Mouse (Mus musculus) heart, postnatal 0 days (tissue): Measurements from ENCODE around the gene Mybl2. TPM values are rescaled to one million over a fixed set of nuclear protein-coding genes. Genes with fewer than 3 reads are reported as not detected.
"Not testable (repeated sequence)": the region's sequence is repeated elsewhere in the genome, so short reads cannot be mapped to it uniquely, and the experiment has no call there.

Experiments
- ATAC-seq: fragments of 200-750 bp; cut with Nextera tagmentation; 2 replicates; pipeline ENCODE4 v1.8.0; 2017; ENCODE audit warnings: low read depth, moderate number of reproducible peaks, moderate library complexity; ENCODE audit not compliant: insufficient read depth
- DNase-seq: peaks from one replicate; pipeline ENCODE4 v3.0.0-alpha.2; 2016; ENCODE audit warnings: low spot score
- H3K27ac ChIP-seq: fragments of 300-500 bp; sonication (generic); 2 replicates; pipeline ENCODE4 v1.5.1; 2014; ENCODE audit warnings: low read depth, mild to moderate bottlenecking
- H3K27me3 ChIP-seq: fragments of 300-500 bp; sonication (generic); 2 replicates; pipeline ENCODE4 v1.6.1; 2014; ENCODE audit warnings: low read length, mixed read lengths; ENCODE audit not compliant: control insufficient read depth, insufficient read depth
- H3K36me3 ChIP-seq: fragments of 300-500 bp; sonication (generic); replicated peaks from 2 replicates; pipeline ENCODE4 v1.6.1; 2014; ENCODE audit warnings: low read length, mixed read lengths; ENCODE audit not compliant: control insufficient read depth, insufficient read depth
- H3K4me1 ChIP-seq: fragments of 300-500 bp; sonication (generic); 2 replicates; pipeline ENCODE4 v1.6.1; 2014; ENCODE audit warnings: antibody characterized with exemption; ENCODE audit not compliant: control insufficient read depth, insufficient read depth
- H3K4me2 ChIP-seq: fragments of 300-500 bp; sonication (generic); 2 replicates; pipeline ENCODE4 v1.6.1; 2014; ENCODE audit warnings: low read depth, mild to moderate bottlenecking, low read length, moderate library complexity
- H3K4me3 ChIP-seq: fragments of 300-500 bp; sonication (generic); 2 replicates; pipeline ENCODE4 v1.5.1; 2014; ENCODE audit warnings: low read depth, low read length
- H3K9ac ChIP-seq: fragments of 300-500 bp; sonication (generic); replicated peaks from 2 replicates; pipeline ENCODE4 v1.6.1; 2014; ENCODE audit warnings: low read depth, low read length, mixed read lengths
- H3K9me3 ChIP-seq: fragments of 300-500 bp; sonication (generic); replicated peaks from 2 replicates; pipeline ENCODE4 v1.6.1; 2016; ENCODE audit warnings: low read length; ENCODE audit not compliant: control insufficient read depth
- CTCF ChIP-seq: IDR thresholded peaks from 2 replicates; pipeline ENCODE4 v1.5.1; 2016; ENCODE audit warnings: antibody characterized with exemption, control low read depth, low read depth
- EP300 ChIP-seq: IDR thresholded peaks from 2 replicates; pipeline ENCODE4 v1.6.1; 2016; ENCODE audit warnings: antibody characterized with exemption, low read depth
- WGBS: fragments of 180-500 bp; shearing (Covaris S2); extraction: QIAGEN DNeasy Blood & Tissue Kit; methylation state at CpG from one replicate; pipeline ENCODE4 v1.1.7; 2014; 5-methylcytosine and 5-hydroxymethylcytosine counted together
- polyA plus RNA-seq: library from polyadenylated mRNA; unstranded; fragments of >200 nt; fragmentation: Nextera tagmentation; extraction: Ambion mirVana; gene quantifications from 2 replicates; pipeline ENCODE4 v1.2.1, GENCODE M21; 2015
- total RNA-seq: library from RNA; depleted of rRNA; stranded (reverse); fragments of >200 nt; gene quantifications from 2 replicates; pipeline ENCODE4 v1.2.3, GENCODE M21; 2014; ENCODE audit warnings: low replicate concordance

Gene Mybl2
- total and polyA plus RNA-seq, 2 experiments from 2014 or later: 2.8 to 3.4 TPM

- no peaks in the 10 kb centered on the region for H3K36me3 ChIP-seq
- H3K4me1 ChIP-seq: peaks cover 20% of the 10 kb centered on the region; the same call in 1 of the 2 replicates
- H3K9ac ChIP-seq: no peak overlapping the region
- no peak overlapping the region for H3K4me2 ChIP-seq
- DNase-seq: no peak
- ATAC-seq: no peak
- no peak for TF ChIP-seq EP300
- TF ChIP-seq CTCF: no peak
- H3K27ac ChIP-seq: no peak overlapping the region
- no peaks in the 10 kb centered on the region for H3K27me3 ChIP-seq
- no peaks in the 10 kb centered on the region for H3K9me3 ChIP-seq
- H3K4me3 ChIP-seq: no peak overlapping the region
- 60% methylated on average over 4 of the region's 4 CpGs for WGBS
Measured at GRCm38 (mm10) chr2:163052826-163053225, 1.7 kb upstream of the Mybl2 start.

GRCm38 (mm10) chr2:163054891-163055494 is 506 bp downstream of the Mybl2 start:
- H3K4me3 ChIP-seq: peak overlapping the region; percentile 82
- H3K4me1 ChIP-seq: peaks cover 20% of the 10 kb centered on the region; the same call in 1 of the 2 replicates
- no peaks in the 10 kb centered on the region for H3K27me3 ChIP-seq
- H3K27ac ChIP-seq: no peak overlapping the region
- H3K9ac ChIP-seq: peak overlapping the region; percentile 63
- H3K4me2 ChIP-seq: peak overlapping the region; percentile 100
- 0% methylated on average over 38 of the region's 38 CpGs for WGBS
- no peaks in the 10 kb centered on the region for H3K9me3 ChIP-seq
- H3K36me3 ChIP-seq: no peaks in the 10 kb centered on the region
- no peak for DNase-seq
- TF ChIP-seq CTCF: no peak
- no peak for TF ChIP-seq EP300
- ATAC-seq: no peak

- H3K4me2 ChIP-seq: peak overlapping the region; percentile 100
- TF ChIP-seq EP300: no peak
- TF ChIP-seq CTCF: no peak
- peak overlapping the region; percentile 82 for H3K4me3 ChIP-seq
- ATAC-seq (no peak), DNase-seq (peak; percentile 11)
- no peaks in the 10 kb centered on the region for H3K36me3 ChIP-seq
- no peaks in the 10 kb centered on the region for H3K9me3 ChIP-seq
- 25% methylated on average over 5 of the region's 5 CpGs for WGBS
- peak overlapping the region; percentile 63; the same call in 1 of the 2 replicates for H3K9ac ChIP-seq
- no peak overlapping the region for H3K27ac ChIP-seq
- H3K4me1 ChIP-seq: peaks cover 20% of the 10 kb centered on the region; the same call in 1 of the 2 replicates
- H3K27me3 ChIP-seq: no peaks in the 10 kb centered on the region
Measured at GRCm38 (mm10) chr2:163055715-163056114, 1.2 kb downstream of the Mybl2 start.

- H3K9ac ChIP-seq: no peak overlapping the region
- H3K4me1 ChIP-seq: peaks cover 20% of the 10 kb centered on the region; the same call in 1 of the 2 replicates
- WGBS: 71% methylated on average over 9 of the region's 9 CpGs
- no peak overlapping the region for H3K4me2 ChIP-seq
- TF ChIP-seq CTCF (no peak), EP300 (no peak)
- DNase-seq (no peak), ATAC-seq (no peak)
- no peaks in the 10 kb centered on the region for H3K36me3 ChIP-seq
- no peaks in the 10 kb centered on the region for H3K9me3 ChIP-seq
- H3K4me3 ChIP-seq: no peak overlapping the region
- no peaks in the 10 kb centered on the region for H3K27me3 ChIP-seq
- no peak overlapping the region for H3K27ac ChIP-seq
Measured at GRCm38 (mm10) chr2:163056584-163056983, 2.1 kb downstream of the Mybl2 start.

GRCm38 (mm10) chr2:163058981-163059380 is 4.5 kb downstream of the Mybl2 start:
- H3K9me3 ChIP-seq, DNase-seq, H3K27ac ChIP-seq, H3K36me3 ChIP-seq, H3K27me3 ChIP-seq, H3K4me2 ChIP-seq, ATAC-seq, H3K9ac ChIP-seq, H3K4me3 ChIP-seq: not testable (repeated sequence)
- H3K4me1 ChIP-seq: peaks cover 16% of the 10 kb centered on the region; the same call in 1 of the 2 replicates
- WGBS: 90% methylated on average over 6 of the region's 7 CpGs

- TF ChIP-seq EP300 (no peak), CTCF (no peak)
Measured at GRCm38 (mm10) chr2:163060630-163061029, 6.1 kb downstream of the Mybl2 start.

More at GRCm38 (mm10) chr2:163060630-163061029, 6.1 kb downstream of the Mybl2 start:
- Histone ChIP-seq H3K36me3 (0 out of 2 replicates have a peak, but pooled peaks cover 10% of the 10 kb centered on the region), H3K9ac (no peak overlapping the region), H3K4me3 (no peak overlapping the region), H3K9me3 (no peaks in the 10 kb centered on the region), H3K4me2 (no peak overlapping the region), H3K27me3 (no peaks in the 10 kb centered on the region), H3K4me1 (peaks cover 5% of the 10 kb centered on the region; the same call in 1 of the 2 replicates), H3K27ac (no peak overlapping the region)
- ATAC-seq (no peak), DNase-seq (no peak)
- 68% methylated on average over 6 of the region's 6 CpGs for WGBS
